ENCODE assay signal across 25 mouse cellular contexts in genomic region chr16:12934586-12934985, GRCm38 (mm10).
DNase-seq lines count a peak whose midpoint lies in the region; ATAC-seq lines count a peak whose summit lies in the region.
"Had no signal": no experiment of that assay in that cellular context is flagged by ENCODE, and none has a peak within 500 bp of the region (broad histone marks: within the 10 kb centered on the region; RNA-seq: fewer than 3 reads in every experiment).

No protein-coding gene starts in this region.

- no peak overlapping the region for H3K4me2 ChIP-seq in liver, embryonic 11.5 days
- H3K4me2 ChIP-seq: forebrain, embryonic 13.5 days; heart, embryonic 12.5 days; heart, embryonic 15.5 days; hindbrain, embryonic 12.5 days; hindbrain, embryonic 15.5 days had no signal

- H3K4me1 ChIP-seq in liver, embryonic 11.5 days (replicated peaks; ENCODE audit: control insufficient read depth, insufficient read depth, low read length) = no peaks in the 10 kb centered on the region
- H3K4me1 ChIP-seq: forebrain, embryonic 10.5 days; forebrain, embryonic 13.5 days; heart, embryonic 12.5 days; heart, embryonic 15.5 days; hindbrain, embryonic 12.5 days; hindbrain, embryonic 15.5 days had no signal

- H3K36me3 ChIP-seq in liver, embryonic 11.5 days (ENCODE audit: control insufficient read depth, insufficient read depth, low read length) = no peaks in the 10 kb centered on the region
- H3K36me3 ChIP-seq: forebrain, embryonic 10.5 days; heart, embryonic 12.5 days; heart, embryonic 15.5 days; hindbrain, embryonic 12.5 days; hindbrain, embryonic 15.5 days had no signal

- no peaks in the 10 kb centered on the region for H3K27me3 ChIP-seq in liver, embryonic 11.5 days (replicated peaks; ENCODE audit: control insufficient read depth, insufficient read depth, low read length)
- H3K27me3 ChIP-seq: forebrain, embryonic 13.5 days; heart, embryonic 12.5 days; heart, embryonic 15.5 days; hindbrain, embryonic 12.5 days; hindbrain, embryonic 15.5 days had no signal

- peak; percentile 15 for DNase-seq in liver
- DNase-seq in liver, embryonic 11.5 days (ENCODE audit: low spot score) = no peak
- DNase-seq in c-Kit-positive CD71-negative TER-119-negative erythroid progenitor cells, embryonic 14.5 days (ENCODE audit: low read depth) = peak; percentile 16
- DNase-seq in gastrocnemius, postnatal 10 days = no peak
- no peak for DNase-seq in kidney, adult 9 months
- no peak for DNase-seq in cerebellum, postnatal 25 days
- DNase-seq: adrenal gland, postnatal 10 days; adrenal gland, postnatal 36 days; cerebellum, adult 11 months; cerebellum, adult 2 months; cerebellum, adult 9-11 months; cerebellum, postnatal 36 days; gastrocnemius, postnatal 14 days; heart, adult 2 months; heart, postnatal 10 days; heart, postnatal 36 days had no signal

- H3K9ac ChIP-seq in liver, embryonic 11.5 days (ENCODE audit: low read depth, low read length) = no peak overlapping the region
- H3K9ac ChIP-seq: forebrain, embryonic 13.5 days; heart, embryonic 12.5 days; heart, embryonic 15.5 days; hindbrain, embryonic 12.5 days; hindbrain, embryonic 15.5 days had no signal

- no peak overlapping the region for H3K4me3 ChIP-seq in liver, embryonic 11.5 days (ENCODE audit: low read depth, low read length)
- H3K4me3 ChIP-seq: forebrain, embryonic 10.5 days; forebrain, embryonic 13.5 days; heart, adult 2 months; heart, embryonic 12.5 days; heart, embryonic 15.5 days; hindbrain, embryonic 12.5 days; hindbrain, embryonic 15.5 days had no signal

- ATAC-seq in liver, embryonic 11.5 days (replicated peaks; ENCODE audit: low FRiP score) = no peak
- peak; percentile 80 for ATAC-seq in granulocyte monocyte progenitor cell, adult 5-6 weeks (replicated peaks; ENCODE audit: poor library complexity, severe bottlenecking)
- ATAC-seq in megakaryocyte, adult 5-6 weeks (ENCODE audit: poor library complexity, severe bottlenecking) = peak; percentile 75
- ATAC-seq: forebrain, embryonic 13.5 days; forebrain, embryonic 16.5 days had no signal

- no peaks in the 10 kb centered on the region for H3K9me3 ChIP-seq in liver, embryonic 11.5 days (ENCODE audit: control insufficient read depth, low read length)
- H3K9me3 ChIP-seq: forebrain, embryonic 10.5 days; forebrain, embryonic 13.5 days; heart, embryonic 15.5 days; hindbrain, embryonic 15.5 days had no signal

- 50% methylated on average over 7 of the region's 7 CpGs for WGBS in liver, embryonic 11.5 days

- H3K27ac ChIP-seq in liver, embryonic 11.5 days (ENCODE audit: low read depth, low read length) = no peak overlapping the region
- H3K27ac ChIP-seq: forebrain, embryonic 10.5 days; forebrain, embryonic 13.5 days; heart, adult 2 months; heart, embryonic 15.5 days; hindbrain, embryonic 12.5 days; hindbrain, embryonic 15.5 days had no signal

Comparison
In these comparisons a context has a peak if more than half of its experiments do, and no peak if none do; other contexts are left out.
1. DNase-seq: peak in liver (single experiment) and c-Kit-positive CD71-negative TER-119-negative erythroid progenitor cells, embryonic 14.5 days (single experiment); none in liver, embryonic 11.5 days (single experiment), gastrocnemius, postnatal 10 days (single experiment), kidney, adult 9 months (single experiment) and cerebellum, postnatal 25 days (0 of 2).